Mouse (Mus musculus) olfactory bulb, adult 2 months (tissue): ENCODE results near the gene Daam1.

Experiments used
- CTCF ChIP-seq: fragments of 200-500 bp; IDR thresholded peaks from 2 replicates; pipeline ENCODE4 v1.5.1; 2012; ENCODE audit warnings: low read depth, mild to moderate bottlenecking, low read length, moderate library complexity; ENCODE audit not compliant: insufficient read depth
- POLR2A ChIP-seq: fragments of 200-500 bp; IDR thresholded peaks from 2 replicates; pipeline ENCODE4 v1.6.1; 2012; ENCODE audit warnings: mild to moderate bottlenecking, low read depth, low read length, moderate library complexity; ENCODE audit not compliant: insufficient read depth

DNA sequence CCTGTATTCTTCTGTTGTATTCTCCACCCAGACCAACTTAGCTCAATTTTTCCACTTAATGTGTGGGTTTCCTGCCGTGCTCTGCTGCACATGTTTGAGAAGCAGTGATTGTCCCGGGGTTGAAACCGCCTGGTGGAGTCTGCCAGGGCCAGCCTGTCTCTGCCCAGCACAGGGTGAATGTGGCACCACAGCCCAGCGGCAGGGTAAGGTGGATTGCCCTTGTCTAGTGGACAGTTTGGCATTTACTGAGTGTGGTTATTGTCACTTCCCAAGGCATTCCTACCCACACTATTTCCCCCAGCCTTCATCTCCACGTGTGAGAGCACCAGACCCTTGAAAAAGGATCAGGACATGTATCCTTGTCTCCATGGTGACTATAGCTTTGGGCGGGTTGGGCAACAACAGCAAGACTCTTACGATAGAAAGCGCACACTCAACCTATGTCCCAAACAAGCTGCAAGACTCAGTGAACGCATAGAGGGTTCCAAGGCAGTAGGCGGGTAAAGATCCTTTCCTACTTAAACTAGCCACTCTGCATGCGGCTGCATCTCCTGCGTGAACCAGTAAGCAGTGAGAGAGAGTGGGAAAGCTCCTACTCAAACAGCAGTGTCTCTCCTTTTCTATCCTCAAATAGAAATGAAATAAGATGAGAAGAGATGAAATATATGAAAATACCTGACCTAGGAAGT is 139.2 kb downstream of the Daam1 start:
- TF ChIP-seq POLR2A (no peak), CTCF (no peak)
